Mouse (Mus musculus) liver, embryonic 11.5 days (tissue): ENCODE measurements around the gene Pgc. TPM values are rescaled to one million over a fixed set of nuclear protein-coding genes. Genes with fewer than 3 reads are reported as not detected.
A peak's percentile ranks its signal among the peaks of the same experiment; 100 is the strongest.

ENCODE experiments used
- ATAC-seq: fragments of 200-750 bp; cut with Nextera tagmentation; replicated peaks from 2 replicates; pipeline ENCODE4 v1.8.0; 2017; ENCODE audit warnings: moderate number of reproducible peaks, mild to moderate bottlenecking, moderate TSS enrichment, moderate library complexity; ENCODE audit not compliant: low FRiP score
- DNase-seq: peaks from one replicate; pipeline ENCODE4 v3.0.0-alpha.2; 2017; ENCODE audit warnings: low spot score
- H3K27ac ChIP-seq: fragments of 300-500 bp; sonication (generic); 2 replicates; pipeline ENCODE4 v1.5.1; 2014; ENCODE audit warnings: mild to moderate bottlenecking, low read depth, low read length, control low read depth
- H3K27me3 ChIP-seq: fragments of 300-500 bp; sonication (generic); replicated peaks from 2 replicates; pipeline ENCODE4 v1.6.1; 2014; ENCODE audit warnings: low read length, mixed read lengths; ENCODE audit not compliant: control insufficient read depth, insufficient read depth
- H3K36me3 ChIP-seq: fragments of 300-500 bp; sonication (generic); 2 replicates; pipeline ENCODE4 v1.6.1; 2014; ENCODE audit warnings: mild to moderate bottlenecking, low read length, moderate library complexity, mixed read lengths; ENCODE audit not compliant: control insufficient read depth, insufficient read depth
- H3K4me1 ChIP-seq: fragments of 300-500 bp; sonication (generic); replicated peaks from 2 replicates; pipeline ENCODE4 v1.6.1; 2014; ENCODE audit warnings: low read length, mixed read lengths; ENCODE audit not compliant: control insufficient read depth, insufficient read depth
- H3K4me2 ChIP-seq: fragments of 300-500 bp; sonication (generic); 2 replicates; pipeline ENCODE4 v1.6.1; 2014; ENCODE audit warnings: mild to moderate bottlenecking, control low read depth, moderate library complexity
- H3K4me3 ChIP-seq: fragments of 300-500 bp; sonication (generic); 2 replicates; pipeline ENCODE4 v1.5.1; 2014; ENCODE audit warnings: low read depth, low read length, control low read depth
- H3K9ac ChIP-seq: fragments of 300-500 bp; sonication (generic); 2 replicates; pipeline ENCODE4 v1.6.1; 2014; ENCODE audit warnings: low read depth, low read length, control low read depth
- H3K9me3 ChIP-seq: fragments of 300-500 bp; sonication (generic); 2 replicates; pipeline ENCODE4 v1.6.1; 2016; ENCODE audit warnings: low read length, inconsistent platforms, mixed read lengths; ENCODE audit not compliant: control insufficient read depth
- WGBS: fragments of 180-500 bp; shearing (Covaris S2); extraction: QIAGEN DNeasy Blood & Tissue Kit; methylation state at CpG from one replicate; pipeline ENCODE4 v1.1.7; 2014; 5-methylcytosine and 5-hydroxymethylcytosine counted together
- polyA plus RNA-seq: library from polyadenylated mRNA; unstranded; fragments of >200 nt; fragmentation: Nextera tagmentation; extraction: Ambion mirVana; gene quantifications from 2 replicates; pipeline ENCODE4 v1.2.1, GENCODE M21; 2014

Gene Pgc
- polyA plus RNA-seq, 1 experiment from 2014 or later: not detected

DNA sequence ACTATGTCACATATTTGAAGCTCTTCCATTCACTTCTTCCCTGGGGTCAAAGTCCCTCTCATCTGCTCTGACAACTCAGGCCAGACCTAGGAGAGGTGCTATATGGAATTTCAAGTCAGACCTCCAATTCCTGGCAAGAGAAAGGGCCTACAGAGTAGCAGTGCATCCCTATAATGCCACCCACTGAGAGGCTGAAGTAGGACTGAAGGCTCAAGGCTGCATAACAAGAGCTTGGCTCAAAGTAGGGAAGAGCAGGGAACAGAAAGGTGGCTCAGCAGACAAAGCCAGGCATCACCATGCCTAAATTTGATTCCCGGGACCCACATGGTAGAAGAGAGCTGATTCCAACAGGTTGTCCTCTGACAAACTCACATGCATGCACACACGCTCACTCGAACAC lies 35.0 kb upstream of the Pgc start:
- Histone ChIP-seq H3K27ac (no peak overlapping the region), H3K4me3 (no peak overlapping the region), H3K4me2 (no peak overlapping the region), H3K9ac (no peak overlapping the region), H3K9me3 (no peaks in the 10 kb centered on the region), H3K4me1 (peaks cover 21% of the 10 kb centered on the region), H3K27me3 (peaks cover 11% of the 10 kb centered on the region), H3K36me3 (no peaks in the 10 kb centered on the region)
- WGBS: 93% methylated on average over 3 of the region's 3 CpGs
- DNase-seq (no peak), ATAC-seq (no peak)

DNA sequence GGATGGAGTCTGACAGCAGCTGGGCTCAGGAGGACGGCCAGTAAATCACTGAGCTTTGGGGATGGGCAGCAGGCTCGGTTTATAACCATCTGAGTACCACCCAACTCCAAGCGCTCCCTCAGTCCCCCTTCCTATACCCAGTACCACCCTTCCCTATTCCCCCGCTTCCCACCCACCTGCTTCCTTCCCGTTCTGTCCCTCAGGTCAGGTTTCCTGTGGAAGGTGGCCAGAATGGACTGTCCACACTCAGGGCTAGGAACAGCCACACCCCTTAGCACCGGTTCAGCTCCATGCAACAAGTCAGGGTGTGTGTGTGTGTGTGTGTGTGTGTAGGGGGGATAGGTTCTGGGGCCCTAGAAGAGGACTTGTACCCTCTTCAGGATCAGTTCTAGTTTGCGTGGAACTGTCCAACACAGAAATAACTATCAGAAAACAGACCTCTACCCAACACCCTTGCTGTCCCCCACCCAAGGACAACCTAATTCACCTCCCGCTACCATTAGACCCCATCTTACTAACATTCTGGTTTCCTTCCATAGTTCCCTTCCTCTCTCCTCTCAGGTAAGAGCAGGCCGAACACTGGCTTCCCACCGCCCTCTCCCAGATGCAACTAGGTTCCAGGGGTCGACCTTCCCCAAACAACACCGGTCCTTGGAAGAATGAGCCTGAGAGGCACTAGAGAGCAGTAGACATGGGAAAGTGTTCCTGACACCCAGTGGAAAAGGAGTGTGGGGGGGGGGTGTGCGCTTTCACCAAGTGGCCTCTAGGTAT lies 32.8 kb upstream of the Pgc start:
- Histone ChIP-seq H3K36me3 (no peaks in the 10 kb centered on the region), H3K4me2 (peak overlapping the region; percentile 96), H3K9ac (peak overlapping the region; percentile 75; the same call in 1 of the 2 replicates), H3K4me1 (peaks cover 14% of the 10 kb centered on the region), H3K9me3 (no peaks in the 10 kb centered on the region), H3K27ac (no peak overlapping the region), H3K27me3 (peaks cover 20% of the 10 kb centered on the region), H3K4me3 (peak overlapping the region; percentile 77)
- no peak for DNase-seq
- WGBS: 40% methylated on average over 13 of the region's 13 CpGs
- no peak for ATAC-seq

- Histone ChIP-seq H3K27me3 (peaks cover 20% of the 10 kb centered on the region), H3K36me3 (no peaks in the 10 kb centered on the region), H3K9ac (peak within 1 kb of the TSS; percentile 75), H3K4me3 (peak within 1 kb of the TSS; percentile 77), H3K27ac (peak within 1 kb of the TSS; percentile 26), H3K4me2 (peak within 1 kb of the TSS; percentile 96), H3K4me1 (peaks cover 12% of the 10 kb centered on the region), H3K9me3 (no peaks in the 10 kb centered on the region)
- no peak for DNase-seq
- no peak for ATAC-seq
- WGBS: 0% methylated on average over 3 of the region's 3 CpGs
These were observed 32.4 kb upstream of the Pgc start, which contains the start of gene Gm21981 for GRCm38 (mm10) chr17:47694442-47694502. TSS of gene Gm21981 (minus strand) at chr17:47694455.

GRCm38 (mm10) chr17:47694503-47695336 lies 31.9 kb upstream of the Pgc start, which contains the start of gene Prickle4:
TSS of gene Prickle4 (minus strand) at chr17:47694736.
- WGBS: under 1% methylated on average over 80 of the region's 82 CpGs
- Histone ChIP-seq H3K27ac (peak within 1 kb of the TSS; percentile 26), H3K27me3 (peaks cover 20% of the 10 kb centered on the region)

DNA sequence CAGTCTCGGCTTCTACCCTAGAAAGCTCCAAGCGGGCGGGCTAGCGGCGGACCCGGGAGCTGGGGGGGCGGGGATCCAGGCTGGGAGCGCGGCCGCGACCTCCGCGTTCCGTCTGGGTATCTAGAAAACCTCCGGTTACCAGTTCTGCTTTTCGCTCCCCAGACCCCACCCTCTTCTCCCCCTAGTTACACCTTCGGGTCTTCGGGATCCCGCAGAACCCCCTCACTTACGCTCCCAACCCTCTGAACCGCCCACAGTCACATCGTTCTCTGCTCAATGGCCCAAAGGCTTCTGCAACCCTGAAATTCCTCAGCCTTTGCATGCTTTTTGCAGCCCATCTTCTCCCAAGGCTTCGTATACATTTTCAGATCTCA lies 31.3 kb upstream of the Pgc start:
- no peak for ATAC-seq
- Histone ChIP-seq H3K27ac (peak overlapping the region; percentile 26; the same call in 1 of the 2 replicates), H3K27me3 (peaks cover 20% of the 10 kb centered on the region), H3K4me3 (peak overlapping the region; percentile 77), H3K36me3 (no peaks in the 10 kb centered on the region), H3K4me1 (peaks cover 12% of the 10 kb centered on the region), H3K9ac (peak overlapping the region; percentile 75), H3K9me3 (no peaks in the 10 kb centered on the region), H3K4me2 (peak overlapping the region; percentile 96)
- no peak for DNase-seq
- under 1% methylated on average over 16 of the region's 23 CpGs for WGBS

More at GRCm38 (mm10) chr17:47694503-47695336, 31.9 kb upstream of the Pgc start, which contains the start of gene Prickle4:
- Histone ChIP-seq H3K4me2 (peak within 1 kb of the TSS; percentile 96), H3K4me1 (peaks cover 12% of the 10 kb centered on the region), H3K4me3 (peak within 1 kb of the TSS; percentile 77), H3K9ac (peak within 1 kb of the TSS; percentile 75), H3K9me3 (no peaks in the 10 kb centered on the region), H3K36me3 (no peaks in the 10 kb centered on the region)
- DNase-seq (peak; percentile 96), ATAC-seq (peak; percentile 90)

- DNase-seq (no peak), ATAC-seq (no peak)
- Histone ChIP-seq H3K9me3 (no peaks in the 10 kb centered on the region), H3K27ac (no peak overlapping the region), H3K4me1 (peaks cover 16% of the 10 kb centered on the region), H3K4me2 (no peak overlapping the region), H3K4me3 (no peak overlapping the region), H3K27me3 (peaks cover 36% of the 10 kb centered on the region), H3K9ac (no peak overlapping the region), H3K36me3 (no peaks in the 10 kb centered on the region; the same call in 1 of the 2 replicates)
- 85% methylated on average over 10 of the region's 10 CpGs for WGBS
These were observed 28.5 kb upstream of the Pgc start for GRCm38 (mm10) chr17:47698156-47698555.

DNA sequence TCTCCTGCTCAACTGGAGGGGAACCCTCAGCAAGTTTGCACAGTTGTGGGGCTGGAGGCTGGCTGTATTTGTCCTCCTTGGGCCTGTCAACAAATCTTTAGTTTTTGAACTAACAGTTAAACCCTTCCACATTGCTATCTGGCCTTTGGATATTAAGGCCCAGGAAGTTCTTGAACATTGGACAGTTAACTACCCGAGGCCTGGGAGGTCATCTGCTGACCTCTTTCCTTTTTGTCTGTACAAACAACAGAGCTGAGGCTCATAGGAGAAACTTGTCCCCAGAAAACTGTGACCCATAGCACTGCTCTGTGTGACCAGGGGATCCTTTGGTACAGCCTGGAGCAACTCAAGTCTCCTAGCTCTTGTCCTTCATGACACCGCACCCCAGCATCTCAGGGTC lies 27.6 kb upstream of the Pgc start:
- 84% methylated on average over 2 of the region's 2 CpGs for WGBS
- DNase-seq: no peak

GRCm38 (mm10) chr17:47701793-47702192 lies 24.8 kb upstream of the Pgc start:
- no peaks in the 10 kb centered on the region for H3K9me3 ChIP-seq
- H3K27ac ChIP-seq: no peak overlapping the region
- H3K4me3 ChIP-seq: no peak overlapping the region
- DNase-seq (no peak), ATAC-seq (no peak)
- H3K36me3 ChIP-seq: no peaks in the 10 kb centered on the region; the same call in 1 of the 2 replicates
- no peak overlapping the region for H3K4me2 ChIP-seq
- peaks cover 9% of the 10 kb centered on the region; the same call in 1 of the 2 replicates for H3K4me1 ChIP-seq
- 72% methylated on average over 9 of the region's 9 CpGs for WGBS
- H3K27me3 ChIP-seq: peaks cover 51% of the 10 kb centered on the region
- no peak overlapping the region for H3K9ac ChIP-seq

More for the DNA sequence above, 27.6 kb upstream of the Pgc start:
- Histone ChIP-seq H3K36me3 (no peaks in the 10 kb centered on the region; the same call in 1 of the 2 replicates), H3K9me3 (no peaks in the 10 kb centered on the region), H3K27ac (0 out of 2 replicates have a peak overlapping the region, but pooled peaks have one; percentile 19), H3K4me1 (peaks cover 18% of the 10 kb centered on the region), H3K4me2 (no peak overlapping the region), H3K27me3 (peaks cover 41% of the 10 kb centered on the region), H3K9ac (no peak overlapping the region), H3K4me3 (no peak overlapping the region)
- ATAC-seq: no peak
